Mouse (Mus musculus): ENCODE results near the gene 1700001C02Rik. TPM values are rescaled to one million over a fixed set of nuclear protein-coding genes. Genes with fewer than 3 reads are reported as not detected.
A peak's percentile ranks its signal among the peaks of the same experiment; 100 is the strongest.

Gene 1700001C02Rik
- not detected in 2 replicates for polyA plus RNA-seq (2011; ENCODE audit: insufficient read depth, insufficient read length, low read depth, missing spikeins)

DNA sequence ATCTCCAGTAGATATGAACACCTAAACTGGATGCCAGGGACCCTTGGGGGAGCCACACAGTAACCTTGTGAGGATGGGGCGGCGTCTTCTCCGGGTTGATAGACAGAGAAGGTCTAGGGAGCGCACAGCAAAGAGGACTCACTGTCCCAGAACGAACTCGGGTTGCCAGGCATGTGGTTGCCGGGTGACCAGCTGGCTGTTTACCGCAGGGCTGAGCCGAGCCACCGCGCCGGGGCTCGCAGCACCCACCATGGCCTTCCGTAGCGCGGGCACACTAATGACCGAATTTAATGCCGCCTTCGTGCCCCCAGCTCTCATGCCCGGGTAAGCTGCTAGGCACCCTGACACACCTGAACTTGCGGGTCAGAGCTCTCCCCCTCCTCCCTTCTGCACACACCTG lies at the start of gene 1700001C02Rik:
TSS of gene 1700001C02Rik (plus strand) at position 187 of the 400 bp plus-strand sequence.
- no peaks in the 10 kb centered on the region for H3K4me1 ChIP-seq (ENCODE audit: control insufficient read depth, insufficient read depth, low read length)

DNA sequence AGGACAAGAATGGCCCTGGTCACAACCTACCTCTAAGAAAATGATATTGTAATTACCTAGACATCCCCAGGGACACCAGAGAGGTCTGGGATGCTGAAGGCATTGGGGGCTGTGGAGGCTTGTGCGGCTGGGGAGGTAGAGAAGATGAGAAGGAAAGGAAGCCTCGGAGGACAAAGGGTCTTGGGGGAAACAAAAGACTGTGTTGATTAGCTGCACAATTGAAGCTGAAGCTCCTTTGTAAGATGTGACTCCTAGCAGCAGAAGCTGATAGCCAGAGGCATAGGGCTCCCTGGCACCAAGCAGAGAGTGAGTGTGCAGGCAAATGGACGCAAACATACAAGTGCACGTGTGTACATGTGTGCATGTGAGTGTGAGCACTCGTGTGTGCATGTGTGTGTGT lies 49.2 kb upstream of the 1700001C02Rik start:
- TF ChIP-seq CTCF (IDR thresholded peaks at IDR 0.05; ENCODE audit: low read depth, low read length) (no peak), EP300 (IDR thresholded peaks at IDR 0.05; ENCODE audit: insufficient read depth, low read depth, low read length) (no peak)
- Histone ChIP-seq H3K27ac (ENCODE audit: insufficient read depth, low read length) (no peak overlapping the region), H3K9me3 (replicated peaks; ENCODE audit: control insufficient read depth, insufficient read depth, low read length, poor library complexity, severe bottlenecking) (no peaks in the 10 kb centered on the region), H3K4me3 (ENCODE audit: low read depth, low read length) (no peak overlapping the region), H3K4me1 (ENCODE audit: control insufficient read depth, insufficient read depth, low read length) (peaks cover 4% of the 10 kb centered on the region), H3K27me3 (ENCODE audit: control insufficient read depth, insufficient read depth, low read length, poor library complexity, severe bottlenecking) (no peaks in the 10 kb centered on the region), H3K36me3 (ENCODE audit: control insufficient read depth, insufficient read depth, low read length, poor library complexity, severe bottlenecking) (no peaks in the 10 kb centered on the region), H3K9ac (ENCODE audit: low read depth, poor library complexity, severe bottlenecking) (no peak overlapping the region)

More for the DNA sequence above, at the start of gene 1700001C02Rik:
- H3K27me3 ChIP-seq (ENCODE audit: control insufficient read depth, insufficient read depth, low read length, poor library complexity, severe bottlenecking) = no peaks in the 10 kb centered on the region
- H3K9me3 ChIP-seq (replicated peaks; ENCODE audit: control insufficient read depth, insufficient read depth, low read length, poor library complexity, severe bottlenecking) = no peaks in the 10 kb centered on the region
- H3K9ac ChIP-seq (ENCODE audit: low read depth, poor library complexity, severe bottlenecking) = no peak within 1 kb of the TSS
- H3K4me3 ChIP-seq (ENCODE audit: low read depth, low read length) = peak within 1 kb of the TSS; percentile 21
- TF ChIP-seq CTCF (IDR thresholded peaks at IDR 0.05; ENCODE audit: low read depth, low read length) (no peak), EP300 (IDR thresholded peaks at IDR 0.05; ENCODE audit: insufficient read depth, low read depth, low read length) (no peak), POLR2A (IDR thresholded peaks at IDR 0.05; ENCODE audit: insufficient read depth, low read length) (no peak)
- H3K27ac ChIP-seq (ENCODE audit: insufficient read depth, low read length) = no peak within 1 kb of the TSS
- no peaks in the 10 kb centered on the region for H3K36me3 ChIP-seq (ENCODE audit: control insufficient read depth, insufficient read depth, low read length, poor library complexity, severe bottlenecking)

DNA sequence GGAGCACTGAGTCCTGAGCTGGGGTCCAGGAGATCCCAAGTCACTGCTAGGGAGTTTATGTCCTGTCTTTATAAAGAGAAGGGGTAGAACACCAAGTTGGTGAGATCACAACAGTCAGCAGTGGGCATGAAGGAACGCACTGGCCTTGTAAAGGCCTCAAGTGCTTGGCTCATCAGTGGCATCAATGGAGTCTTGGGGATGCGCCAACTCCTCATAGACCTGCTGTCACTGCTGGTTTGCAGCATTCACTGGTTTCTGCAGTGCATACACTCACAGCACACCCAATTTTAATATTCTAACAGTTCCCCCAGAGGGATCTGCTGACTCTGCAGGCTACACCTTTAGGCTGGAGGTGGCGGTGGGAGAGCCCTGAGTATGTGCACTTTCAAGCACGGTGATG lies 42.7 kb upstream of the 1700001C02Rik start:
- Histone ChIP-seq H3K9me3 (replicated peaks; ENCODE audit: control insufficient read depth, insufficient read depth, low read length, poor library complexity, severe bottlenecking) (no peaks in the 10 kb centered on the region), H3K9ac (ENCODE audit: low read depth, poor library complexity, severe bottlenecking) (no peak overlapping the region), H3K36me3 (ENCODE audit: control insufficient read depth, insufficient read depth, low read length, poor library complexity, severe bottlenecking) (no peaks in the 10 kb centered on the region), H3K27ac (ENCODE audit: insufficient read depth, low read length) (no peak overlapping the region), H3K27me3 (ENCODE audit: control insufficient read depth, insufficient read depth, low read length, poor library complexity, severe bottlenecking) (no peaks in the 10 kb centered on the region), H3K4me3 (ENCODE audit: low read depth, low read length) (no peak overlapping the region), H3K4me1 (ENCODE audit: control insufficient read depth, insufficient read depth, low read length) (no peaks in the 10 kb centered on the region)
- TF ChIP-seq POLR2A (IDR thresholded peaks at IDR 0.05; ENCODE audit: insufficient read depth, low read length) (no peak), CTCF (IDR thresholded peaks at IDR 0.05; ENCODE audit: low read depth, low read length) (no peak), EP300 (IDR thresholded peaks at IDR 0.05; ENCODE audit: insufficient read depth, low read depth, low read length) (no peak)

DNA sequence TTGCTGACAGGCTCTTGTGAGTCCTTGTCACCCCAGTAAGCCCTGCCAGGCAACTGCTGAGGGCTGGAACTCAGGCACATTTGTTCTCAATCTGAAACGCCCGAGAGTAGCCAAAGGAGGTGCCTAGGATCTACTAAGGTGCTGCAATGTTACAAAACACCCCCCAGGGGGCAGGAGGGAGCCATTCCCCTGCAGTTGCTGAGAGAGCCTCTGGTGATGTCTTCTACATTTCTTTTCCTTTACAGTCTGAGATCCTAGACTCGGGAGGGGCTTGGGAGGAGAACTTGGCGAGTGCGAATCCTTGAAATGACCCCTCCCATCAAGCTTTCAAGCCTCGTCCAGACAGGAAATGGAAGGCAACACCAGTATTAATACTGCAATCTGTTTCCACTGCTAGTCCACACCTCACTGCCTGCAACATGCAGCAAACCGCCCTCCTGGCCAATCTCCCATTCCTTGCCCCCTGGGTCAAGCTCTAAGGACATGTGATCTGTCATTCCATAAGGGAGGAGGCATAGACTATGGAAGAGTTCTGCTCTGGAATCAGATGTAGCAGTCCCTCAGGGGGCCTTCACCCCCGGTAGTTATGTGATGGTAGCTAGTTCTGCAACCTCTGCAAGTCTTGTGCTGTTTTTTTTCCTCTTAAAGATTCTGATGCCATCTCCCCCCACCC lies 42.1 kb upstream of the 1700001C02Rik start:
- no peak for TF ChIP-seq POLR2A (IDR thresholded peaks at IDR 0.05; ENCODE audit: insufficient read depth, low read length)
- TF ChIP-seq CTCF (IDR thresholded peaks at IDR 0.05; ENCODE audit: low read depth, low read length) = peak; percentile 68
- TF ChIP-seq EP300 (IDR thresholded peaks at IDR 0.05; ENCODE audit: insufficient read depth, low read depth, low read length) = no peak

DNA sequence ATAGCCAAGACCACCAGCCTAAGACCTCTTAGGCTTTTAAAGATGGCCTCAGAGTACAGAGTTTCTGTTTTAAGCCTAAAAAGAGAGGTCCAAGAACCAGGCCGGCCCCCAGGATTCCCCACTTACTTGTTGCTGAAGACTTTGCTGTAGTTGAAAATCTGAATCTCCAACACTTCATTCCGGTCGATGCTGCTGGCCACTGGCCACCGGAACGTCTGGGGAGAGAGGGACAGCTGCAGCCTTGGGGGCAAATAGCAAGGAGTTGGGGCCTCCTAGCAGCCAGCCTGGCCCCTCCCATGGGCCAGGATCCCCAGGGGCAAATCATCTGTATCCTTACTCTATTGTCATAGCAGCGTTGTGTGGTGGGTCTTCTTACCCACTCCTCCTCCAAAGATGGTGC lies 38.4 kb upstream of the 1700001C02Rik start:
- no peaks in the 10 kb centered on the region for H3K36me3 ChIP-seq (ENCODE audit: control insufficient read depth, insufficient read depth, low read length, poor library complexity, severe bottlenecking)
- H3K27ac ChIP-seq (ENCODE audit: insufficient read depth, low read length) = no peak overlapping the region
- H3K9ac ChIP-seq (ENCODE audit: low read depth, poor library complexity, severe bottlenecking) = no peak overlapping the region
- H3K9me3 ChIP-seq (replicated peaks; ENCODE audit: control insufficient read depth, insufficient read depth, low read length, poor library complexity, severe bottlenecking) = no peaks in the 10 kb centered on the region
- no peak for TF ChIP-seq EP300 (IDR thresholded peaks at IDR 0.05; ENCODE audit: insufficient read depth, low read depth, low read length)
- no peak for TF ChIP-seq POLR2A (IDR thresholded peaks at IDR 0.05; ENCODE audit: insufficient read depth, low read length)
- no peak for TF ChIP-seq CTCF (IDR thresholded peaks at IDR 0.05; ENCODE audit: low read depth, low read length)
- no peaks in the 10 kb centered on the region for H3K27me3 ChIP-seq (ENCODE audit: control insufficient read depth, insufficient read depth, low read length, poor library complexity, severe bottlenecking)
- H3K4me1 ChIP-seq (ENCODE audit: control insufficient read depth, insufficient read depth, low read length) = peaks cover 2% of the 10 kb centered on the region
- H3K4me3 ChIP-seq (ENCODE audit: low read depth, low read length) = no peak overlapping the region

More for the DNA sequence above, 42.1 kb upstream of the 1700001C02Rik start:
- no peak overlapping the region for H3K9ac ChIP-seq (ENCODE audit: low read depth, poor library complexity, severe bottlenecking)
- no peaks in the 10 kb centered on the region for H3K36me3 ChIP-seq (ENCODE audit: control insufficient read depth, insufficient read depth, low read length, poor library complexity, severe bottlenecking)
- no peaks in the 10 kb centered on the region for H3K9me3 ChIP-seq (replicated peaks; ENCODE audit: control insufficient read depth, insufficient read depth, low read length, poor library complexity, severe bottlenecking)
- no peaks in the 10 kb centered on the region for H3K4me1 ChIP-seq (ENCODE audit: control insufficient read depth, insufficient read depth, low read length)
- no peak overlapping the region for H3K27ac ChIP-seq (ENCODE audit: insufficient read depth, low read length)
- H3K4me3 ChIP-seq (ENCODE audit: low read depth, low read length) = no peak overlapping the region
- no peaks in the 10 kb centered on the region for H3K27me3 ChIP-seq (ENCODE audit: control insufficient read depth, insufficient read depth, low read length, poor library complexity, severe bottlenecking)

DNA sequence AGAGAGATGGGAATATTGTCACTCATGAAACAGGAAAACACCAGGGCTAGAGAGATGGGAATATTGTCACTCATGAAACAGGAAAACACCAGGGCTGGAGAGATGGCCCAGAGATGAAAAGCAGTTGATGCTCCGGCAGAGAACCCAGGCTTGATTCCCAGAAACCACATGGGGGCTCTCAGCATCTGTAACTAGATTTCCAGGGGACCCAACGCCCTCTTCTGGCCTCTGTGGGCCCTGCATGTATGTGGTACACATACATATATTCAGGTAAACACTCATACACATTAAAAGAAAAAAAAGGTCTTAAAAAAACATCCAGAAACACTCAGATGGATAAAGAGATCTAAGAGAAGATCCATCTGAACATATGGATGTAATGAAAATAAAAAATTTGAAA lies 26.9 kb upstream of the 1700001C02Rik start:
- TF ChIP-seq CTCF (IDR thresholded peaks at IDR 0.05; ENCODE audit: low read depth, low read length) = peak; percentile 19
- no peak for TF ChIP-seq EP300 (IDR thresholded peaks at IDR 0.05; ENCODE audit: insufficient read depth, low read depth, low read length)
- TF ChIP-seq POLR2A (IDR thresholded peaks at IDR 0.05; ENCODE audit: insufficient read depth, low read length) = no peak
- no peaks in the 10 kb centered on the region for H3K9me3 ChIP-seq (replicated peaks; ENCODE audit: control insufficient read depth, insufficient read depth, low read length, poor library complexity, severe bottlenecking)

More for the DNA sequence above, 26.9 kb upstream of the 1700001C02Rik start:
- Histone ChIP-seq H3K4me3 (ENCODE audit: low read depth, low read length) (no peak overlapping the region), H3K27me3 (ENCODE audit: control insufficient read depth, insufficient read depth, low read length, poor library complexity, severe bottlenecking) (no peaks in the 10 kb centered on the region), H3K27ac (ENCODE audit: insufficient read depth, low read length) (no peak overlapping the region), H3K4me1 (ENCODE audit: control insufficient read depth, insufficient read depth, low read length) (no peaks in the 10 kb centered on the region), H3K9ac (ENCODE audit: low read depth, poor library complexity, severe bottlenecking) (no peak overlapping the region), H3K36me3 (ENCODE audit: control insufficient read depth, insufficient read depth, low read length, poor library complexity, severe bottlenecking) (no peaks in the 10 kb centered on the region)

Data from ES-Bruce4 (cell line).